Mouse (Mus musculus) intestine, postnatal 0 days (tissue): ENCODE results near the gene Nisch. TPM values are rescaled to one million over a fixed set of nuclear protein-coding genes. Genes with fewer than 3 reads are reported as not detected.

Experiments used
- ATAC-seq: fragments of 200-750 bp; cut with Nextera tagmentation; 2 replicates; pipeline ENCODE4 v1.8.0; 2017; ENCODE audit warnings: mild to moderate bottlenecking, moderate TSS enrichment, moderate library complexity
- H3K27ac ChIP-seq: fragments of 300-500 bp; sonication (generic); 2 replicates; pipeline ENCODE4 v1.5.1; 2014; ENCODE audit warnings: mild to moderate bottlenecking, low read depth, low read length, moderate library complexity
- H3K27me3 ChIP-seq: fragments of 300-500 bp; sonication (generic); replicated peaks from 2 replicates; pipeline ENCODE4 v1.6.1; 2014; ENCODE audit warnings: low read length, mixed read lengths; ENCODE audit not compliant: control insufficient read depth, insufficient read depth
- H3K36me3 ChIP-seq: fragments of 300-500 bp; sonication (generic); 2 replicates; pipeline ENCODE4 v1.6.1; 2014; ENCODE audit warnings: mild to moderate bottlenecking, moderate library complexity; ENCODE audit not compliant: control insufficient read depth, insufficient read depth
- H3K4me1 ChIP-seq: fragments of 300-500 bp; sonication (generic); replicated peaks from 2 replicates; pipeline ENCODE4 v1.6.1; 2014; ENCODE audit warnings: antibody characterized with exemption, low read length, mixed read lengths; ENCODE audit not compliant: control insufficient read depth, insufficient read depth
- H3K4me2 ChIP-seq: fragments of 300-500 bp; sonication (generic); replicated peaks from 2 replicates; pipeline ENCODE4 v1.6.1; 2014; ENCODE audit warnings: low read depth, mild to moderate bottlenecking, moderate library complexity
- H3K4me3 ChIP-seq: fragments of 300-500 bp; sonication (generic); 2 replicates; pipeline ENCODE4 v1.5.1; 2014; ENCODE audit warnings: low read depth, low read length
- H3K9ac ChIP-seq: fragments of 300-500 bp; sonication (generic); 2 replicates; pipeline ENCODE4 v1.6.1; 2014; ENCODE audit warnings: mild to moderate bottlenecking, low read depth, low read length
- H3K9me3 ChIP-seq: fragments of 300-500 bp; sonication (generic); 2 replicates; pipeline ENCODE4 v1.6.1; 2016; ENCODE audit warnings: mixed run types; ENCODE audit not compliant: control insufficient read depth
- CTCF ChIP-seq: sonication (generic); IDR thresholded peaks from 2 replicates; pipeline ENCODE4 v1.5.1; 2016; ENCODE audit warnings: low read depth, mild to moderate bottlenecking, control low read depth, antibody characterized with exemption, moderate library complexity
- WGBS: fragments of 180-500 bp; shearing (Covaris S2); extraction: QIAGEN DNeasy Blood & Tissue Kit; methylation state at CpG from one replicate; pipeline ENCODE4 v1.1.7; 2014; 5-methylcytosine and 5-hydroxymethylcytosine counted together
- polyA plus RNA-seq: library from polyadenylated mRNA; unstranded; fragments of >200 nt; fragmentation: Nextera tagmentation; extraction: Ambion mirVana; gene quantifications from 2 replicates; pipeline ENCODE4 v1.2.1, GENCODE M21; 2015

Gene Nisch
- polyA plus RNA-seq, 1 experiment from 2014 or later = 74.1 TPM

- Histone ChIP-seq H3K27me3 (no peaks in the 10 kb centered on the region), H3K4me1 (no peaks in the 10 kb centered on the region), H3K9ac (no peak overlapping the region), H3K27ac (no peak overlapping the region), H3K36me3 (no peaks in the 10 kb centered on the region), H3K4me2 (no peak overlapping the region), H3K4me3 (no peak overlapping the region), H3K9me3 (no peaks in the 10 kb centered on the region)
- no peak for ATAC-seq
- TF ChIP-seq CTCF = no peak
- WGBS = 59% methylated on average over 6 of the region's 6 CpGs
Measured at GRCm38 (mm10) chr14:31228234-31228633, 11.5 kb upstream of the Nisch start.

GRCm38 (mm10) chr14:31226978-31227377 is 10.2 kb upstream of the Nisch start:
- H3K27me3 ChIP-seq = no peaks in the 10 kb centered on the region
- no peak overlapping the region for H3K27ac ChIP-seq
- no peak overlapping the region for H3K4me2 ChIP-seq
- no peaks in the 10 kb centered on the region for H3K4me1 ChIP-seq
- no peaks in the 10 kb centered on the region for H3K9me3 ChIP-seq
- no peak overlapping the region for H3K4me3 ChIP-seq
- H3K36me3 ChIP-seq = no peaks in the 10 kb centered on the region
- ATAC-seq = no peak
- WGBS = 58% methylated on average over 4 of the region's 4 CpGs
- H3K9ac ChIP-seq = no peak overlapping the region
- no peak for TF ChIP-seq CTCF

GRCm38 (mm10) chr14:31217666-31218065 is 920 bp upstream of the Nisch start, which contains the start of gene Sema3g:
Gene Sema3g, plus strand, starts transcription at chr14:31217860.
- peak within 1 kb of the TSS; percentile 48 for H3K4me2 ChIP-seq
- no peaks in the 10 kb centered on the region for H3K4me1 ChIP-seq
- no peak within 1 kb of the TSS for H3K27ac ChIP-seq
- H3K27me3 ChIP-seq = no peaks in the 10 kb centered on the region
- TF ChIP-seq CTCF = peak; percentile 90
- H3K4me3 ChIP-seq = no peak within 1 kb of the TSS
- ATAC-seq = peak; percentile 78
- WGBS = 8% methylated on average over 11 of the region's 11 CpGs
- no peaks in the 10 kb centered on the region for H3K36me3 ChIP-seq
- H3K9me3 ChIP-seq = no peaks in the 10 kb centered on the region
- H3K9ac ChIP-seq = no peak within 1 kb of the TSS

- H3K4me2 ChIP-seq = no peak overlapping the region
- H3K27me3 ChIP-seq = no peaks in the 10 kb centered on the region
- no peak overlapping the region for H3K4me3 ChIP-seq
- H3K27ac ChIP-seq = no peak overlapping the region
- no peak overlapping the region for H3K9ac ChIP-seq
- ATAC-seq = peak; percentile 48; the same call in 1 of the 2 replicates
- H3K36me3 ChIP-seq = no peaks in the 10 kb centered on the region
- 30% methylated on average over 15 of the region's 15 CpGs for WGBS
- TF ChIP-seq CTCF = peak; percentile 96
- no peaks in the 10 kb centered on the region for H3K9me3 ChIP-seq
- H3K4me1 ChIP-seq = no peaks in the 10 kb centered on the region
Measured at GRCm38 (mm10) chr14:31215157-31216002, 1.4 kb downstream of the Nisch start.

- ATAC-seq = no peak
- H3K4me3 ChIP-seq = no peak overlapping the region
- no peak overlapping the region for H3K9ac ChIP-seq
- no peaks in the 10 kb centered on the region for H3K9me3 ChIP-seq
- TF ChIP-seq CTCF = no peak
- no peak overlapping the region for H3K27ac ChIP-seq
- H3K4me1 ChIP-seq = no peaks in the 10 kb centered on the region
- 85% methylated on average over 3 of the region's 3 CpGs for WGBS
- H3K36me3 ChIP-seq = no peaks in the 10 kb centered on the region
- no peaks in the 10 kb centered on the region for H3K27me3 ChIP-seq
- no peak overlapping the region for H3K4me2 ChIP-seq
Measured at GRCm38 (mm10) chr14:31214684-31215083, 2.1 kb downstream of the Nisch start.

GRCm38 (mm10) chr14:31213868-31214267 is 2.9 kb downstream of the Nisch start:
- WGBS = 72% methylated on average over 8 of the region's 8 CpGs
- H3K27ac ChIP-seq = no peak overlapping the region
- no peaks in the 10 kb centered on the region for H3K27me3 ChIP-seq
- H3K36me3 ChIP-seq = no peaks in the 10 kb centered on the region
- H3K4me1 ChIP-seq = no peaks in the 10 kb centered on the region
- ATAC-seq = no peak
- H3K9me3 ChIP-seq = no peaks in the 10 kb centered on the region
- H3K4me2 ChIP-seq = no peak overlapping the region
- no peak overlapping the region for H3K4me3 ChIP-seq
- TF ChIP-seq CTCF = no peak
- H3K9ac ChIP-seq = no peak overlapping the region
